Mouse (Mus musculus) megakaryocyte, embryonic 14.5 days (primary cell): Measurements from ENCODE around the gene D6Ertd527e.

Experiments
- FLI1 ChIP-seq: IDR thresholded peaks from 2 replicates; pipeline ENCODE4 v1.6.1; 2012; ENCODE audit warnings: low read length, inconsistent platforms, mixed read lengths
- GATA1 ChIP-seq: IDR thresholded peaks from 3 replicates; pipeline ENCODE4 v1.6.1; 2012; ENCODE audit warnings: mixed read lengths, low read length, inconsistent platforms, borderline replicate concordance

DNA sequence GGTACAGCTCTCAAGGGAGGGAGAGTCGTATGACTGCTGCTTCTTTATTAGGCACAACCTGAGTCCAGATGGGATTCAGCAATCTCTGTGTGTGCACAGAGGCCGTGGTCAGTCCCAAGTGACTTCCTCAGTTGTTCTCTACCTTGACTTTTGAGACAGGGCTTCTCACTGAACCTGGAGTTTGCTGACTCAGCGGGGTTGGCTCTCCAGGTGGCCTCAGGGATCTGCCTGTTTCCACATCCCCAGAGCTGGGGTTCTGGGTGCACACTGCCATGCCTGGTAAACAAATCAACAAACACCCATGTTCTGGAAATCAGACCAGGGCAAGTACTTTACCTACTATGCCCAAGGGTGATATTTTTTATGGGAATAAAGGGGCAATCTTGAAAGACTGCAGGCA is 49.3 kb downstream of the D6Ertd527e start:
- TF ChIP-seq GATA1 (no peak), FLI1 (no peak)
